Mouse (Mus musculus): ENCODE results near the gene Relt.

The Relt gene

DNA sequence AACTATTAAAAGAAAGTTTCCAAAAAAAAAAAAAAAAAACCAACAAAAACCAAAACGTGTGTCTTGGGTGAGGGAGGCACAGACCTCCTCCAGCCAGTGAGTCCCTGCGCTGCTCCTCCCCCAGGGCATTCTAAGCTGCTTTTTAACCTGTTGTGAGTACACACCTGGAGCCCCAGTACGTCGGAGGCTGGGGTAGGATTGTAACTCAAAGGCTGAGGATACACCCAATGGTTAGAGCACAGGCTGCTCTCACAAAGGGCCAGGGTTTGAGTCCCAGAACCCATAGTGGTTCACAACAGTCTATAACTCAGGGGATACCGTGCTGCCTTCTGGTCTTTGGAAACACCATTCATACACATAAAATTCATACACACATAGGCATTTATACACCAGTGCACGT lies 21.6 kb downstream of the Relt start:
- POLR2A ChIA-PET, result interaction anchor here (0.5 to 1.7 kb wide), 9 partner anchors 13 to 681 kb away, joined by 3 to 5 read pairs (median 4); partner anchors contain the start of genes Relt (in 2 of the 4) and Fam168a (in 1 of the 4)
- CTCF ChIA-PET, result interaction anchor here in 1 of 4 experiments (0.6 to 3.0 kb wide), 2 partner anchors 8 to 22 kb away, joined by 3 to 12 read pairs; partner anchors contain the start of gene Relt

GRCm38 (mm10) chr7:100840906-100841305 lies 22.3 kb downstream of the Relt start:
- ChIA-PET CTCF (interaction anchor here in 1 of 4 experiments (3.0 kb wide), 1 partner anchor 22 kb away, joined by 12 read pairs; the partner anchor contains the start of gene Relt), POLR2A (interaction anchor here (0.5 to 1.7 kb wide), 7 partner anchors 22 to 135 kb away, joined by 3 to 5 read pairs (median 3); partner anchors contain the start of genes Relt (in 2 of the 4) and Fam168a (in 1 of the 4))

DNA sequence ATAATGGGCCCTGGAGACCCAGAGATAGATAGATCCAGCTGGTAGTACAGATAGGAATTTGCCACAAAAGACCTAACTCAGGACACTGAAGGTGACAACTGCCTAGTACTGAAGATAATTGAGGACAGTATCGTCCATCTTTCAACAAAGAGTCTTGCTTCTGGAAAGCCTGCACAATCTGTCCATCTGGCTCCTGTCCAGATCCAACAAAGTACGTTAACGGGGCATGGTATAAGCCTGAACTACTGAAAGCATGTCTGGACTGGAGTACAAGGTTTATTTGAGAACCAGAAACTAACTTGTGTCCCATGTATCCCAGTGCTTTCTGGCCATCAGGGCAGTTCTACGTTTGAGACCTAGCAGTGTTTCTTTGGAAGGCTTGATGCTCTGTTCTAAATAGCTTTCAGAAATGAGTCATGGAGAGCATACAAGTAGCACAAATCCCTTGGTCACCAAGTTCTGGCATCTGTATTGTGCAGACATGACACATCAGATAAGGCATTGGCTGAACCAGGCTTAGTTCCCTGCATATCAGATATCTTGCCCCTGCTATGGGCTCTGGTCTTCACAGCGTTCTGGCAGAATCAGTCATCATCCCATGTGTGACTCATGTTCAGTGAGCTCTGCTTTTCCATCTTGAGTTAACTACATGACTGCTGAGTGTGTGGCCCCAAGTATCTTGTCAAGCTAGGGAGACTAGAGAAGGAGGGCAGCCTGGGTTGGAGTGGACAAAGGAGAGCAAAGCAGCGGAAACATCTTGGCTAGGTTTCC lies 23.4 kb downstream of the Relt start:
- ChIA-PET POLR2A (interaction anchor here in 3 of 4 experiments (0.8 to 1.4 kb wide), 9 partner anchors 9 to 133 kb away, joined by 3 to 5 read pairs (median 3); partner anchors contain the start of genes Fam168a (in 1 of the 3) and Relt (in 1 of the 3)), CTCF (interaction anchor here in 3 of 4 experiments (0.5 to 3.0 kb wide), 5 partner anchors 9 to 27 kb away, joined by 3 to 12 read pairs (median 4); partner anchors contain the start of gene Relt (in 2 of the 3))

DNA sequence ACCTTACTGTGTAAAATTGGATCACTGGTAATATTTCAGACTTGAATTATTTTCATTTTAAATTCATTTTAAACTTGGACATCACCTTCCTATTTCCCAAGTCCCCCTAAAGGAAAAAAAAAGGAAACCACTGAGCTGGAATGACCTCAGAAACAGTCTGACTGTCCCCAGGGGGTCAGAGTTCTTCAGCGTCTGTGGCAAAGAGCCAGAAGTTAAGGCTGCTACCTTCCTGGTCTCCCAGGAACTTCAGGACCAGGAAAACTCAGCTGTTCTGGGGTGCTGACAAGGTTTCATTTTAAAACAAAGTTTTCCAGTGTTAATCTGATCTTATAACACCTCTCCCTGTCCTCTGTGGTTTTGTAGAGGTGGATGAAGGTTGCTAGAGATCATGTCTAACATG lies 25.5 kb downstream of the Relt start:
- POLR2A ChIA-PET, result interaction anchor here in 1 of 4 experiments (0.9 to 2.5 kb wide), 5 partner anchors 9 to 42 kb away, joined by 3 to 10 read pairs (median 5); partner anchors contain the start of gene Relt
- CTCF ChIA-PET, result interaction anchor here in 1 of 4 experiments (0.9 to 2.0 kb wide), 2 partner anchors 11 to 152 kb away, joined by 3 to 4 read pairs; no protein-coding TSS in a partner anchor

DNA sequence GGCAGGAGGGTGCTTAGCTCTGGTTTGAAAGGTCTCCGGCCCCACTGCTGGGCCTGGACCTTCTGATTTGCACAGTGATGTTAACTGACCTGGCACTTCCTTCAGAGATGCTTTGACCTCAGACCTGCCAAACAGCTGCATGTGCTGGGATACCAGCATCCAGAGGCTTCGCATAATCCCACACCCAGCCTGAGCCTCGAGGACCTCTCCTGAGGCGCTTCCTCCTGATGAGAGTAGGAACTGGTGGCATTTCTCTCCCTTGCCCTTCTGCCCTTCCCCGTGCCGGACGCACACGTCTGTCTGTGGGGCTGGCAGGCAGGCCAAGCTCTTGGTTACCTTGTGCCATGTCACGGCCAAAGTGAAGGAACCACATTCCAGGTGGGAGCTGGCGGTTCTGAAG lies 26.6 kb downstream of the Relt start:
- CTCF ChIA-PET, result interaction anchor here in 1 of 4 experiments (0.9 to 2.0 kb wide), 3 partner anchors 12 to 151 kb away, joined by 3 to 4 read pairs (median 3); partner anchors contain the start of gene Relt
- POLR2A ChIA-PET, result interaction anchor here in 2 of 4 experiments (1.0 to 2.5 kb wide), 5 partner anchors 10 to 27 kb away, joined by 3 to 10 read pairs (median 4); partner anchors contain the start of gene Relt (in 1 of the 2)

- CTCF ChIA-PET, result interaction anchor here in 1 of 4 experiments (1.0 kb wide), 2 partner anchors 27 to 44 kb away, joined by 3 read pairs; partner anchors contain the start of gene Relt
- POLR2A ChIA-PET, result interaction anchor here in 2 of 4 experiments (1.0 to 1.4 kb wide), 4 partner anchors 11 to 28 kb away, joined by 3 to 4 read pairs (median 4); partner anchors contain the start of gene Relt (in 1 of the 2)
These were observed 27.5 kb downstream of the Relt start for GRCm38 (mm10) chr7:100835711-100836110.

GRCm38 (mm10) chr7:100835168-100835567 lies 28.1 kb downstream of the Relt start:
- POLR2A ChIA-PET, result interaction anchor here in 2 of 4 experiments (1.0 to 1.4 kb wide), 6 partner anchors 12 to 28 kb away, joined by 3 to 4 read pairs (median 3); partner anchors contain the start of gene Relt (in 1 of the 2)
- CTCF ChIA-PET, result interaction anchor here in 1 of 4 experiments (1.0 kb wide), 1 partner anchor 44 kb away, joined by 3 read pairs; no protein-coding TSS in a partner anchor

DNA sequence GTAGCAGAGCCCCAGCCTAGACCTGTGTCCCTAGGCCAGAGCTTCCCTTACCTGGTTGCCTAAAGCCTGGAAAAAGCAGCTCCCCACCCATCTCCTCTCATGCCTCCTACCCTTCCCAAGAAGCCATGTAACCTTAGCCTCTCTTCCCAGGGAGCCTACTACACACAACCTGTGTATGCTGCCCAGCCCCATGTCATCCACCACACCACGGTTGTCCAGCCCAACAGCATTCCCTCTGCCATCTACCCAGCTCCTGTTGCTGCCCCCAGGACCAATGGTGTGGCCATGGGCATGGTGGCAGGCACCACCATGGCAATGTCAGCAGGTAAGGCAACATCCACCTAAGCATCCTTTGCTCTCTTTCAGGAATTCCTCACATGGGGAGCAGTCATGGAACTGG lies 29.4 kb downstream of the Relt start:
- CTCF ChIA-PET, result interaction anchor here in 1 of 4 experiments (1.1 kb wide), 1 partner anchor 33 kb away, joined by 3 read pairs; no protein-coding TSS in a partner anchor
- POLR2A ChIA-PET, result interaction anchor here in 2 of 4 experiments (1.4 to 1.9 kb wide), 4 partner anchors 11 to 29 kb away, joined by 3 to 6 read pairs (median 3); partner anchors contain the start of gene Relt (in 1 of the 2)

DNA sequence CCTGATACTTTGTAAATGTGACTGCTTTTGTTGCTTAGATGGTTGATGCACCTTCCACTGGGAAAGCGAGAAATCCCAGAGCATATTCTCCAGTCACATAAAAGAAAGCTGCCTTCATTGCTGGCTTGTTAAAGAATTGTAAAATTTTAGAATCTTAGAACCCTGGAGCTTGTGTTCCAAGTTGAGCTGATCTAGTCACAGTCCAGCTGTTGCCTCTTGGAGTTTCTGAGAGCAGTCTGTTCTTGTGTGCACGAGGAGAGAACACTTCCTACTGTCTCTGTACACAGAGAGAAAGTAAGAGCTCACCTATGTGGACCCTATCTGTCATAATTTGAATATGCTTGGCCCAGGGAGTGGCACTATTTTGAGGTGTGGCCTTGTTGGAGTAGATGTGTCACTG lies 34.7 kb downstream of the Relt start:
- POLR2A ChIA-PET, result interaction anchor here (0.6 to 1.8 kb wide), 9 partner anchors 11 to 248 kb away, joined by 3 to 6 read pairs (median 3); partner anchors contain the start of gene Fam168a (in 1 of the 4)
- CTCF ChIA-PET, result interaction anchor here in 2 of 4 experiments (0.6 kb wide), 2 partner anchors 191 to 586 kb away, joined by 3 to 5 read pairs; no protein-coding TSS in a partner anchor

- CTCF ChIA-PET, result no interaction called here
These were observed 38.6 kb downstream of the Relt start for GRCm38 (mm10) chr7:100824661-100825060.

DNA sequence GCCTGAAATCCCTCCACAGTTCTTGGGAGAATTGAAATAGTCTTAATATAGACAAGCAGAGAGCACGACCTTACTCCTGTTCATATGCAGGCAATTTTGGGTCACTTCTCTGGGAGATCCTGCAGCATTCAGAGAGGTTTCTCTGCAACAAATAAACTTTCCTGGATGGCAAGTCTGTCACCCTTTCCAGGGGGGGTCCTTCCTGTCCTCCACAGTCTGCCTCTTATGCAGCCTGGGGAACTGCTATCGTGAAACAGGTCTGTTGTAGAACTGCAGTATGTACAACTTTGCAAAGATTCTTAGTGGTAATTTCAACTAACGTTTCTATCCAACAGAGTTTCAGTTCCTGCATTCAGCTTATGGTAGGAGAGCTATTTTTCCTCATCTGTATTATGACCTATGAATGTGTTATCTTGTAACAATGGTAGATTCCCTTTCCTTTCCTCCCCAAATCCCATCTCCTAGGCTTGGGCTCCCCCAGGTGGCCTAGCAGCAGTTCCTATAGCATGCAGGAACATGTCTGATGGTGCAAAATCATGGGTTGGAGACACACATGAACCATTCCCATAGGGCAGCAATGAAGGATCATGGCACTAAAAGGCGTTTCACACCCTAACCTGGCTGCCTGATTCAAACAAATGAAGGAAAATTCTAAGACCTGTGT lies 44.7 kb downstream of the Relt start:
- CTCF ChIA-PET, result interaction anchor here in 3 of 4 experiments (0.6 to 1.5 kb wide), 3 partner anchors 20 to 492 kb away, joined by 3 to 5 read pairs (median 5); no protein-coding TSS in a partner anchor
- POLR2A ChIA-PET, result interaction anchor here in 2 of 4 experiments (0.6 to 2.9 kb wide), 7 partner anchors 16 to 127 kb away, joined by 3 to 7 read pairs (median 5); partner anchors contain the start of gene Relt (in 2 of the 2)

More at GRCm38 (mm10) chr7:100824661-100825060, 38.6 kb downstream of the Relt start:
- POLR2A ChIA-PET, result interaction anchor here in 1 of 4 experiments (1.7 kb wide), 1 partner anchor 10 kb away, joined by 5 read pairs; no protein-coding TSS in a partner anchor

DNA sequence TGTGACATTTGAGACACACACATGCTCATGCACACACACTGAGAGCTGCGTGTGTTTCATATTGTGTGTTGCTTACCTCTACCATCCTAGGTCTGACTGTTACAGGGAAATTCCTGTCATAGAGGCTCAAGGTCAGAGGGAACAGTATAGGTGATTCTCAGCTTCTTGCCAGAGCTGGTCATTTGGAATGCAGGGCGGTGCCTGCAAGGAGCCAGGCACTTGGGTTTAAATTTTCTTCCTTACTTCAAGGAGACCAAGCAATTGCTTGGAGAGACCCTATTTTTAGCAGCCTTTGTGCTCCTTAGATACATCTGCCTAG lies 45.8 kb downstream of the Relt start:
- CTCF ChIA-PET, result interaction anchor here in 2 of 4 experiments (1.1 to 1.5 kb wide), 5 partner anchors 19 to 234 kb away, joined by 3 to 5 read pairs (median 4); partner anchors contain the start of gene Relt (in 1 of the 2)

DNA sequence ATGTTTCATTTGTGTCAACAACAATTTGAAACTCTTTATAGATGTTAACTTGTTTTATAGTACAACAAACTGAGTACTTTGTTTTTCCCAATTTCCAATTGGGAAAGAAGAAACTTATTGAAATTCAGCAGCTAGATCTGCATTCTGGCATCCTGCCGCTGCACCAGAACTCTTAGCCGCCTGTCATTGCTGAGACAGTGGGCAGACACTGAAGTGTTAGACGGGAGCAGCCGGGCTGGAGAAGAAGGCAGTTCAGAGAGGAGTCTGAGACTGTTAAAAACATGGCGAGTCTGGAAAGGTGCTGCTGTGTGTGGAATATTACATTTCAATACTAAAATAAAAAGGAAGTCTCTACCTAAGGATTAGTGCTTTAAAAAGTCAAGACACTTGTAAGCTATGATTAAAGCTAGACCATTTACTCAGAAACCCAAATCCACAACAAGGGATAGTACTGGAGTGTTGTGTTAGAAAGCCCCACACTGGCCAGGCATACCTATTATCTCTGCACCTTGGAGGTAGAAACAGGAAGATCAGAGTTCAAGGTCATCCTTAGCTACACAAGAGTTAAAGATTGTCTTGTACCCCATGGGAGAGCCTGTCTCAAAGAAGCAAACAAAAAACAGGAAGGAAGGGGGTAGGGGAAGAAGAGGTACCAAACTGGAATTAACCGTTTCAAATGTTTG lies 46.3 kb downstream of the Relt start:
- CTCF ChIA-PET, result interaction anchor here in 2 of 4 experiments (1.1 to 1.5 kb wide), 5 partner anchors 18 to 235 kb away, joined by 3 to 5 read pairs (median 4); partner anchors contain the start of gene Relt (in 1 of the 2)
- POLR2A ChIA-PET, result interaction anchor here in 3 of 4 experiments (0.7 to 2.9 kb wide), 12 partner anchors 11 to 119 kb away, joined by 3 to 10 read pairs (median 4); partner anchors contain the start of gene Relt (in 3 of the 3)

More for the DNA sequence above, 45.8 kb downstream of the Relt start:
- POLR2A ChIA-PET, result interaction anchor here in 3 of 4 experiments (1.5 to 2.9 kb wide), 8 partner anchors 11 to 46 kb away, joined by 3 to 10 read pairs (median 5); partner anchors contain the start of gene Relt (in 2 of the 3)

GRCm38 (mm10) chr7:100815900-100816570 lies 47.2 kb downstream of the Relt start:
- ChIA-PET CTCF (interaction anchor here in 3 of 4 experiments (0.6 to 1.3 kb wide), 3 partner anchors 31 to 131 kb away, joined by 3 to 4 read pairs (median 3); partner anchors contain the start of gene Relt (in 1 of the 3)), POLR2A (interaction anchor here in 2 of 4 experiments (0.7 to 2.9 kb wide), 10 partner anchors 8 to 118 kb away, joined by 3 to 10 read pairs (median 4); partner anchors contain the start of gene Relt (in 2 of the 2))

DNA sequence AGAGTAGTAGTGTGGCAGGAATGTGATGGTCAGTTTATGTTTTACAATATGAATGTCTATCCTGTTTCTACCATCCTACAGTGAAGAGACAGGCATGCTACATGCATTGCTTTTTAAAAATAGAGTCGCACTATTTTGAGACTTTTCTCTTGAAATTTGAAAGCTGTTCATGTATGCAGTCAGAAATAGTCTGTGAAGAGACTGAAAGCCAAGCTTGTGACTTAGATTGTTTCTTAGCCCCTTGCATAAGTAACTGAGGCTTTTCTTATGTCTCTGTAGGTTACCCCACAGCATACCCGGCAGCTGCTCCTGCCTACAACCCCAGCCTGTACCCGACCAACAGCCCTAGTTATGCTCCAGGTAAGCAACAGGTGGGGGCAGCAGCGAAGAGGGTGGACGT lies 50.6 kb downstream of the Relt start:
- ChIA-PET CTCF (no interaction called here), POLR2A (interaction anchor here in 1 of 4 experiments (1.1 kb wide), 1 partner anchor 16 kb away, joined by 3 read pairs; no protein-coding TSS in a partner anchor)

DNA sequence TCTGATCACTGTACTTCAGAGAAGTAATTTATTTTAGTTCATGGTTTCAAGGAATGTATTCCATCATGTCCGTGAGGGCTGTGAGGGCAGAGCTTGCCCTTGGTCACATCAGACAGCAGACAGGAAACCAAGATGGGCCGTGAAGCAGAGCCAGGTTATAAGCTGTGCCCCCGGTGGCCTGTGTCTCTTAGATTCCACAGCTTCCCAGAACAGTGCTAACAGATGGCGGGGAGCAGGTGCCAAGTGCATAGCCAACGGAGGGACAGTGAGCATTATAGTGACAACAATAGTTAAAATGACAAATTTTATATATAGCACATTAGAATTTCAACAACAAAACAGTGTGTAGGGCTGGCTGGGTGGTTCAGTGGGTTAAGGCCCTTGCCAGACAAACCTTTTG lies 51.3 kb downstream of the Relt start:
- POLR2A ChIA-PET, result interaction anchor here in 1 of 4 experiments (1.1 kb wide), 1 partner anchor 17 kb away, joined by 3 read pairs; no protein-coding TSS in a partner anchor
- CTCF ChIA-PET, result no interaction called here
